Mouse (Mus musculus) central nervous system, embryonic 14 days (tissue): ENCODE data around the gene Lrtm1. TPM values are rescaled to one million over a fixed set of nuclear protein-coding genes. Genes with fewer than 3 reads are reported as not detected.

Source experiments
- polyA plus RNA-seq: library from polyadenylated mRNA; depleted of rRNA; stranded (reverse); fragments of >200 nt; gene quantifications from 2 replicates; pipeline ENCODE4 v1.2.3, GENCODE M21; 2012; rRNA removed

Gene Lrtm1
- polyA plus RNA-seq: 0.06 and 0.09 TPM in 2 replicates

GRCm38 (mm10) chr14:29017883-29018282 is at the start of gene Lrtm1:
TSS of gene Lrtm1 (plus strand) at chr14:29018208.

